Mouse (Mus musculus): ENCODE measurements around the gene Dph3. TPM values are rescaled to one million over a fixed set of nuclear protein-coding genes. Genes with fewer than 3 reads are reported as not detected.

Gene Dph3
- total RNA-seq, 2 experiments from 2014 or later, result 35.1 to 37.5 TPM

- no peak for DNase-seq
Observed at GRCm38 (mm10) chr14:32084761-32085485, 606 bp downstream of the Dph3 start, which contains the start of gene Oxnad1. TSS of gene Oxnad1 (plus strand) at chr14:32085374.

- DNase-seq, result no peak
Observed at GRCm38 (mm10) chr14:32083466-32083865, 2.1 kb downstream of the Dph3 start.

GRCm38 (mm10) chr14:32082891-32083290 lies 2.6 kb downstream of the Dph3 start:
- no peak for DNase-seq

GRCm38 (mm10) chr14:32081026-32081425 lies 4.5 kb downstream of the Dph3 start:
- no peak for DNase-seq

GRCm38 (mm10) chr14:32076896-32077575 lies 8.5 kb downstream of the Dph3 start:
- DNase-seq, result peak; percentile 35 to 45

- no peak for DNase-seq
Observed at GRCm38 (mm10) chr14:32073901-32074300, 11.6 kb downstream of the Dph3 start.

- DNase-seq, result peak; percentile 45 to 60
Observed at GRCm38 (mm10) chr14:32073211-32073685, 12.3 kb downstream of the Dph3 start.

GRCm38 (mm10) chr14:32072807-32073206 lies 12.7 kb downstream of the Dph3 start:
- DNase-seq, result no peak

GRCm38 (mm10) chr14:32061398-32061797 lies 24.1 kb downstream of the Dph3 start:
- no peak for DNase-seq

GRCm38 (mm10) chr14:32057664-32058063 lies 27.9 kb downstream of the Dph3 start:
- no peak for DNase-seq

GRCm38 (mm10) chr14:32056675-32057074 lies 28.9 kb downstream of the Dph3 start:
- no peak for DNase-seq

- no peak for DNase-seq
Observed at GRCm38 (mm10) chr14:32055781-32056180, 29.7 kb downstream of the Dph3 start.

GRCm38 (mm10) chr14:32054788-32055187 lies 30.7 kb downstream of the Dph3 start:
- DNase-seq, result no peak

- DNase-seq, result no peak
Observed at GRCm38 (mm10) chr14:32053895-32054294, 31.6 kb downstream of the Dph3 start.

GRCm38 (mm10) chr14:32050171-32050570 lies 35.4 kb downstream of the Dph3 start:
- DNase-seq, result no peak

- DNase-seq, result no peak
Observed at GRCm38 (mm10) chr14:32046357-32046756, 39.2 kb downstream of the Dph3 start.

GRCm38 (mm10) chr14:32042108-32042507 lies 43.4 kb downstream of the Dph3 start:
- DNase-seq, result no peak

- no peak for DNase-seq
Observed at GRCm38 (mm10) chr14:32037661-32038252, 47.8 kb downstream of the Dph3 start.

- no peak for DNase-seq
Observed at GRCm38 (mm10) chr14:32036482-32036881, 49.0 kb downstream of the Dph3 start.

GRCm38 (mm10) chr14:32032522-32032921 lies 53.0 kb downstream of the Dph3 start:
- peak; percentile 52 to 53 for DNase-seq
